Mouse (Mus musculus): ENCODE measurements around the gene Smc1a. TPM values are rescaled to one million over a fixed set of nuclear protein-coding genes. Genes with fewer than 3 reads are reported as not detected.
A peak's percentile ranks its signal among the peaks of the same experiment; 100 is the strongest.

The Smc1a gene
- 99.2 and 109 TPM in 2 replicates for polyA plus RNA-seq (2015; fragmentation: Nextera tagmentation; extraction: Ambion mirVana)

GRCm38 (mm10) chrX:152016151-152017145 lies at the start of gene Smc1a, which contains the start of gene Ribc1:
Gene Smc1a, plus strand, starts transcription at chrX:152016428.
Gene Ribc1, minus strand, starts transcription at chrX:152016295.
- peaks cover 9% of the 10 kb centered on the region for H3K4me1 ChIP-seq (replicated peaks; ENCODE audit: control insufficient read depth, insufficient read depth, low read length)
- H3K4me2 ChIP-seq (ENCODE audit: low read length): peak within 1 kb of the TSS; percentile 56
- no peaks in the 10 kb centered on the region; the same call in 1 of the 2 replicates for H3K27me3 ChIP-seq (replicated peaks; ENCODE audit: control insufficient read depth, insufficient read depth, low read length)
- no peaks in the 10 kb centered on the region for H3K9me3 ChIP-seq (ENCODE audit: control insufficient read depth, low read length)
- peak within 1 kb of the TSS; percentile 71 for H3K9ac ChIP-seq (replicated peaks; ENCODE audit: low read depth, low read length)
- H3K27ac ChIP-seq (ENCODE audit: low read length): peak within 1 kb of the TSS; percentile 88
- 14% methylated on average over 64 of the region's 64 CpGs for WGBS
- H3K4me3 ChIP-seq (replicated peaks; ENCODE audit: low read length): peak within 1 kb of the TSS; percentile 62
- peak; percentile 98 for ATAC-seq
- H3K36me3 ChIP-seq (ENCODE audit: control insufficient read depth, insufficient read depth): no peaks in the 10 kb centered on the region

GRCm38 (mm10) chrX:151999006-151999710 lies 17.1 kb upstream of the Smc1a start:
- Histone ChIP-seq H3K9ac (replicated peaks; ENCODE audit: low read depth, low read length) (no peak overlapping the region), H3K27me3 (replicated peaks; ENCODE audit: control insufficient read depth, insufficient read depth, low read length) (peaks cover 13% of the 10 kb centered on the region; the same call in 1 of the 2 replicates), H3K36me3 (ENCODE audit: control insufficient read depth, insufficient read depth) (no peaks in the 10 kb centered on the region), H3K27ac (ENCODE audit: low read length) (no peak overlapping the region), H3K4me2 (ENCODE audit: low read length) (no peak overlapping the region), H3K4me3 (replicated peaks; ENCODE audit: low read length) (no peak overlapping the region), H3K9me3 (ENCODE audit: control insufficient read depth, low read length) (no peaks in the 10 kb centered on the region), H3K4me1 (replicated peaks; ENCODE audit: control insufficient read depth, insufficient read depth, low read length) (no peaks in the 10 kb centered on the region)
- 65% methylated on average over 4 of the region's 4 CpGs for WGBS
- ATAC-seq: no peak

- H3K4me1 ChIP-seq (replicated peaks; ENCODE audit: control insufficient read depth, insufficient read depth, low read length): no peaks in the 10 kb centered on the region
- 36% methylated on average over 9 of the region's 9 CpGs for WGBS
- H3K9ac ChIP-seq (replicated peaks; ENCODE audit: low read depth, low read length): no peak overlapping the region
- H3K27me3 ChIP-seq (replicated peaks; ENCODE audit: control insufficient read depth, insufficient read depth, low read length): peaks cover 8% of the 10 kb centered on the region; the same call in 1 of the 2 replicates
- no peaks in the 10 kb centered on the region for H3K9me3 ChIP-seq (ENCODE audit: control insufficient read depth, low read length)
- peak overlapping the region; percentile 54 for H3K4me3 ChIP-seq (replicated peaks; ENCODE audit: low read length)
- H3K36me3 ChIP-seq (ENCODE audit: control insufficient read depth, insufficient read depth): no peaks in the 10 kb centered on the region
- ATAC-seq: no peak; the same call in 1 of the 2 replicates
- peak overlapping the region; percentile 65 for H3K4me2 ChIP-seq (ENCODE audit: low read length)
- H3K27ac ChIP-seq (ENCODE audit: low read length): no peak overlapping the region
Observed at GRCm38 (mm10) chrX:152001182-152001684, 15.0 kb upstream of the Smc1a start.

GRCm38 (mm10) chrX:152001737-152002710 lies 14.2 kb upstream of the Smc1a start, which contains the start of gene Hsd17b10:
Gene Hsd17b10, plus strand, starts transcription at chrX:152001845.
- H3K27me3 ChIP-seq (replicated peaks; ENCODE audit: control insufficient read depth, insufficient read depth, low read length): peaks cover 8% of the 10 kb centered on the region; the same call in 1 of the 2 replicates
- peak within 1 kb of the TSS; percentile 59 for H3K9ac ChIP-seq (replicated peaks; ENCODE audit: low read depth, low read length)
- H3K27ac ChIP-seq (ENCODE audit: low read length): peak within 1 kb of the TSS; percentile 23; the same call in 1 of the 2 replicates
- H3K4me2 ChIP-seq (ENCODE audit: low read length): peak within 1 kb of the TSS; percentile 65
- no peaks in the 10 kb centered on the region for H3K36me3 ChIP-seq (ENCODE audit: control insufficient read depth, insufficient read depth)
- peak; percentile 100 for ATAC-seq
- no peaks in the 10 kb centered on the region for H3K9me3 ChIP-seq (ENCODE audit: control insufficient read depth, low read length)
- WGBS: 18% methylated on average over 39 of the region's 41 CpGs
- peak within 1 kb of the TSS; percentile 54 for H3K4me3 ChIP-seq (replicated peaks; ENCODE audit: low read length)
- H3K4me1 ChIP-seq (replicated peaks; ENCODE audit: control insufficient read depth, insufficient read depth, low read length): no peaks in the 10 kb centered on the region

GRCm38 (mm10) chrX:152002865-152003264 lies 13.4 kb upstream of the Smc1a start:
- Histone ChIP-seq H3K27ac (ENCODE audit: low read length) (no peak overlapping the region), H3K9ac (replicated peaks; ENCODE audit: low read depth, low read length) (no peak overlapping the region), H3K36me3 (ENCODE audit: control insufficient read depth, insufficient read depth) (no peaks in the 10 kb centered on the region), H3K27me3 (replicated peaks; ENCODE audit: control insufficient read depth, insufficient read depth, low read length) (peaks cover 8% of the 10 kb centered on the region; the same call in 1 of the 2 replicates), H3K4me2 (ENCODE audit: low read length) (no peak overlapping the region), H3K4me3 (replicated peaks; ENCODE audit: low read length) (no peak overlapping the region), H3K4me1 (replicated peaks; ENCODE audit: control insufficient read depth, insufficient read depth, low read length) (no peaks in the 10 kb centered on the region), H3K9me3 (ENCODE audit: control insufficient read depth, low read length) (no peaks in the 10 kb centered on the region)
- no peak for ATAC-seq
- WGBS: 72% methylated on average over 2 of the region's 2 CpGs

GRCm38 (mm10) chrX:152007863-152008262 lies 8.4 kb upstream of the Smc1a start:
- 83% methylated on average over 1 of the region's 1 CpGs for WGBS
- no peak overlapping the region for H3K9ac ChIP-seq (replicated peaks; ENCODE audit: low read depth, low read length)
- H3K4me1 ChIP-seq (replicated peaks; ENCODE audit: control insufficient read depth, insufficient read depth, low read length): no peaks in the 10 kb centered on the region
- H3K4me2 ChIP-seq (ENCODE audit: low read length): no peak overlapping the region
- no peak for ATAC-seq
- no peaks in the 10 kb centered on the region for H3K9me3 ChIP-seq (ENCODE audit: control insufficient read depth, low read length)
- no peak overlapping the region for H3K4me3 ChIP-seq (replicated peaks; ENCODE audit: low read length)
- no peak overlapping the region for H3K27ac ChIP-seq (ENCODE audit: low read length)
- peaks cover 5% of the 10 kb centered on the region; the same call in 1 of the 2 replicates for H3K27me3 ChIP-seq (replicated peaks; ENCODE audit: control insufficient read depth, insufficient read depth, low read length)
- H3K36me3 ChIP-seq (ENCODE audit: control insufficient read depth, insufficient read depth): no peaks in the 10 kb centered on the region

GRCm38 (mm10) chrX:152015752-152016150 lies 477 bp upstream of the Smc1a start:
- Histone ChIP-seq H3K27me3 (replicated peaks; ENCODE audit: control insufficient read depth, insufficient read depth, low read length) (peaks cover 2% of the 10 kb centered on the region; the same call in 1 of the 2 replicates), H3K4me3 (replicated peaks; ENCODE audit: low read length) (peak overlapping the region; percentile 62), H3K4me2 (ENCODE audit: low read length) (peak overlapping the region; percentile 56), H3K36me3 (ENCODE audit: control insufficient read depth, insufficient read depth) (no peaks in the 10 kb centered on the region), H3K4me1 (replicated peaks; ENCODE audit: control insufficient read depth, insufficient read depth, low read length) (peaks cover 9% of the 10 kb centered on the region), H3K9ac (replicated peaks; ENCODE audit: low read depth, low read length) (peak overlapping the region; percentile 71), H3K27ac (ENCODE audit: low read length) (peak overlapping the region; percentile 88), H3K9me3 (ENCODE audit: control insufficient read depth, low read length) (no peaks in the 10 kb centered on the region)
- peak; percentile 56; the same call in 1 of the 2 replicates for ATAC-seq
- WGBS: 15% methylated on average over 11 of the region's 11 CpGs

GRCm38 (mm10) chrX:152017186-152017585 lies 958 bp downstream of the Smc1a start:
- H3K27me3 ChIP-seq (replicated peaks; ENCODE audit: control insufficient read depth, insufficient read depth, low read length): no peaks in the 10 kb centered on the region; the same call in 1 of the 2 replicates
- no peaks in the 10 kb centered on the region for H3K9me3 ChIP-seq (ENCODE audit: control insufficient read depth, low read length)
- peak overlapping the region; percentile 56 for H3K4me2 ChIP-seq (ENCODE audit: low read length)
- H3K4me3 ChIP-seq (replicated peaks; ENCODE audit: low read length): peak overlapping the region; percentile 62
- ATAC-seq: no peak
- H3K9ac ChIP-seq (replicated peaks; ENCODE audit: low read depth, low read length): peak overlapping the region; percentile 61
- 26% methylated on average over 14 of the region's 14 CpGs for WGBS
- no peak overlapping the region; the same call in 1 of the 2 replicates for H3K27ac ChIP-seq (ENCODE audit: low read length)
- no peaks in the 10 kb centered on the region for H3K36me3 ChIP-seq (ENCODE audit: control insufficient read depth, insufficient read depth)
- peaks cover 9% of the 10 kb centered on the region for H3K4me1 ChIP-seq (replicated peaks; ENCODE audit: control insufficient read depth, insufficient read depth, low read length)
